Mouse (Mus musculus) brain, embryonic 14.5 days (tissue): ENCODE data around the gene Glod4.

Experiments used
- CTCF ChIP-seq: fragments of 200-500 bp; IDR thresholded peaks from 2 replicates; pipeline ENCODE4 v1.5.1; 2012; ENCODE audit warnings: inconsistent platforms, mild to moderate bottlenecking, moderate library complexity, borderline replicate concordance; ENCODE audit not compliant: insufficient read depth, insufficient read length; ENCODE audit errors: extremely low read depth
- POLR2A ChIP-seq: fragments of 200-500 bp; IDR thresholded peaks from 2 replicates; pipeline ENCODE4 v1.6.1; 2012; ENCODE audit warnings: mild to moderate bottlenecking, inconsistent platforms, borderline replicate concordance; ENCODE audit not compliant: poor library complexity, insufficient read depth, insufficient read length, severe bottlenecking; ENCODE audit errors: extremely low read depth

DNA sequence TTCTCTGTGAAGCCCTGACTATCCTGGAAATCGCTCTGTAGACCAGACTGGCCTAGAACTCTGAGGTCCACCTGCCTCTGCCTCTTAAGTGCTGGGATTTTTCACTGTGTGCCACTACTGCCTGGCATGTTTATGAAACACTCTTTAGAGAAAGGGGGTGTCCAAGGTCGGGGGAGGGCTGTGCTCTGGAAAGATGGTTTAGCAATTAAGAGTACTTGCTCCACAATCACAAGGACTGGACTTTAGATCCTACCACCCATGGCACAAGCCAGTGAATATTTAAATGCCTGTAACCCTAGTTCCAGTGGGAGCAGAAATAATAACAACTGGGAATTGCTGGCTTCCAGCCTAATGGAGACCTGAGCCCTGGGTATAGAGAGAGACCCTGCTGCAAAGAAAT lies 36.4 kb upstream of the Glod4 start:
- TF ChIP-seq POLR2A = no peak
- TF ChIP-seq CTCF = no peak
